Mouse (Mus musculus) heart, adult 18-20 months (tissue): ENCODE results near the gene Prdm16. TPM values are rescaled to one million over a fixed set of nuclear protein-coding genes. Genes with fewer than 3 reads are reported as not detected.

Experiments
- DNase-seq, 2 experiments: peaks; one replicate each; pipeline ENCODE4 v3.0.0; 2021 to 2022; ENCODE audit warnings: mixed read lengths in 1 of 2
- total RNA-seq, 2 experiments: library from RNA; stranded (reverse); gene quantifications; 2 replicates each; pipeline ENCODE4 v1.2.3; 2021

Gene Prdm16
- total RNA-seq, 2 experiments from 2014 or later: 10.2 to 10.4 TPM

- no peak for DNase-seq
Measured at GRCm38 (mm10) chr4:154558041-154558440, 78.6 kb downstream of the Prdm16 start.

DNA sequence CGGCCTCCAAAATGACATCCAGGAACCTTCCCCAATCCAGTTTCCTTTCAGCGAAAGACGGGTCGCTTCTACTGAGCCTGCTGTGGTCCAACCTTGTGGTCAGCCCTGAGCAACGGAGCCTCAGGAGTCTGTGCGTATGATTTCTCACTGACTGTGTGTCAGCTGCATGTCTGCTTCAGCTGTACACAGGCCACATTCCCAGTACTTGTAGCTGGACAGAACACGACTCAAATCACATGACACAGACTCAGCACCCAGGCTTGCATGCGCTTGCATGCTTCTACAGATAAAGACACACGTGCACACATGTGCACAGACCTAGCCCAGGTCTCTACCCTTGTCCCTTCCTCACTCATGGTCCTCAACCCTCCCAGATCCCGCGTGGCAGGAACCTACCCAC, 79.5 kb downstream of the Prdm16 start:
- no peak for DNase-seq

DNA sequence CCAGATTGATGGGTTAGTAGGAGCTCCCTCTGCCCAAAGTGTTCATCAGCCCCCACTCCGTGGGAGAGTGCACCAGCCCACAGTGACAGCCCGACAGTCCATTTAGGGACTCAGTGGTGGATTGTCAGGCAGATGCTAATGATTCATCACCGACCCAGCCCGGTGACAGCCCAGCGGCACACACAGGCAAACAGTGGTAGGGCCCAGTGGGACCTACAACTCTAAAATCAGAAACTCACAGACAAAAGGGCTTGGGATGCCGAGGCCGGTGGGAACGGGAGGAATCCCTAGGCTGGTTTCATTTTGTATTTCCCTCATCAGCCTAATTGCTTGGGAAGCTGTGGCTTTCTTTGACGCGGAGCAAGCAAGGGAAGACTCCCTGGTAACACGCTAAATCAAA, 80.3 kb downstream of the Prdm16 start:
- DNase-seq: no peak

DNA sequence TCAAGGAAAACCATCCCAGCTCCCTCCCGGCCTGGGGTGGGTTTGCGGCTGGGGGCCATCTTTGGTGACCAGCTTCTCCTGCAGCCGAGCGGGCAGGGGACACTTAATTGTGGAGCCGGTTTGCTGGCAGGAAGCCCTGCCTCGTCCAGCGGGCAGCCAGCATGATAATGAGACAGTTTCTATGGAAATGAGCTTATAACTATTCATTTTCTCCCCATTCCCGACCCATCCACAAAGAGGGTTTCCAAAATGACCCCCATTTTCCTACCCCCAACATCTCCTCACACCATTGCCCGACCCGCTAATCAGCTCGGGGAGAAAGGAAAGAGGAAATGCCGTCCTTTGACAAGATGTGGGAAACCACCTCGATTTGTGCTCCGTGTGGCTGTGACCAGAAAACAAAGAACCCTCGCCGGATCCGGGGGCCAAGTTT, 86.7 kb downstream of the Prdm16 start:
- DNase-seq: peak; percentile 23 to 36

GRCm38 (mm10) chr4:154549497-154549896, 87.2 kb downstream of the Prdm16 start:
- no peak for DNase-seq

GRCm38 (mm10) chr4:154547176-154547855, 89.4 kb downstream of the Prdm16 start:
- DNase-seq: peak; percentile 57 to 69

DNA sequence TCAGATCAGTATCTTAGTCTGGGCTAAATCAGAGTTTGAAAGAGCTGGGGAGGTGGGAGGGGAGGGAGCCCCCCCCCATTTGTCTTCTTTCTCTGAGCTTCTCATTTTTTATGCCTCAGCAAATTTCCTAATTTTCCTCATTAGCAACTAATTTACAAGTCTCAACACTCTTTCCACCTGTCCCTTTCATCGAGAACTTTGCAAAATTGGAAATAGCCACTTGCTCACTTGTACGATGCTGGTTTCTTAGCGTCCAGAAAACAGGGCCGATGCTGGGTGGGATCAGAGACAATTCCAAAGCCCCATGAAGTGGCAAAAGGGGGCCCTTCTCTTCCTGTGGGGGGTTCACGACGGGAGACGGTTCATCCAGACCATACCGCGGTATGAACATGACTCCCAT, 91.4 kb downstream of the Prdm16 start:
- DNase-seq: no peak

DNA sequence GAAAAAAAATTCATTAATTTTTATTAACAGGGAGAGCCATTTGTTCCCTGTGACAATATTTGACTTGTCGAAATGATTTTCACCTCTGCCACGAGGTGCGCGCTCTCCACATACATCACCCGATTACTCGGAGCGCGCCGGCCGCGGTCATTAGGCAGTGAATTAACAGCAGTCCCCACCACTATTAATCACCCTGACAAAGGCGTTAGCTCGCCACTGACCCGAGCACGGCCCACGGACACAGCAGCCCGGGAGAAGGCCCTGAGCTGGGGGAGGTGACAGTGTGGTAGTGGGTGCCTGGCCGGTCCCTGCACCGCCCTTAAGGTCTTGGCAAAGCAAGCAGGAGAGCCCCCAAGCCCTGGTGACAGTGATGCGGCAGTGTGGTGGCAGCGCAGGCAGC, 92.8 kb downstream of the Prdm16 start:
- no peak for DNase-seq

DNA sequence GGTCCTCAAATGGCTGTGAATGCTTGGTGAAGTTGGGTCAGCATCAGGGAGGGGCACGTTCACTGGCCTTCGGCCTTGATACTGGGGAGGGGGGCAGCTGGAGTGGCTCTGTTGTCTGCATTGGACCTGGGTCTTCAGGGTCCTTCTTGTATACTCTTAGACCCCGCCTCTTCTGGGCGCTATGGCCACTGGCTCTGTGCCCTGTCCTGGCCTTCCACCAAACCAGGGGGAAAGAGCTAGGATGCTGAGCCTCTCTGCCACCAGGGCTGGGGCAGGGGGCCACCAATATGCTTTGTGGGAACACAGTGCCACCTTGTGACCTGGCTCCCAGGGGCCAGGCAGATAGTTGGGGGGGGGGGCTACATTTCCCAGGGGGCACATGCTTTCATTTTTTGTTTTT, 93.5 kb downstream of the Prdm16 start:
- DNase-seq: peak; percentile 21 to 38

DNA sequence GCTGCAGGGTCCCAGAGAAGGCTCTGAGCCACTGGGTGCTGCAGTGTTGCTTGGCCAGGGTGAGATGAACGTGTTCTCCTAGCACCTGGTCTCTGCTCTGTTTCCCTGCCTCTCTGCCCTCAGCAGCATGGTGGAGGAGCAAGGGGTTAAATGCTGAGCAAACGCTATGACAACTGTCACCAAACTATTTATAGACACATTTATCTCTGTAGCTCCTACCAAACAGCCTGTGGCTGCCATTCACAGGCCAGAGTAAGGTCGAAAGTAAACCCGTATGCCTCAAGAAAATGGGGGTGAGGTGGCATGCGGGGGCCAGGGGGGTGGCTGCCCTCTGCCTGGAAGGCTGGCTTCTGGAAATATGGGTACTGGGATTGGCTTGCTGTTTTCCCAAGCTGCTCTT, 94.1 kb downstream of the Prdm16 start:
- DNase-seq: peak; percentile 35 to 42

DNA sequence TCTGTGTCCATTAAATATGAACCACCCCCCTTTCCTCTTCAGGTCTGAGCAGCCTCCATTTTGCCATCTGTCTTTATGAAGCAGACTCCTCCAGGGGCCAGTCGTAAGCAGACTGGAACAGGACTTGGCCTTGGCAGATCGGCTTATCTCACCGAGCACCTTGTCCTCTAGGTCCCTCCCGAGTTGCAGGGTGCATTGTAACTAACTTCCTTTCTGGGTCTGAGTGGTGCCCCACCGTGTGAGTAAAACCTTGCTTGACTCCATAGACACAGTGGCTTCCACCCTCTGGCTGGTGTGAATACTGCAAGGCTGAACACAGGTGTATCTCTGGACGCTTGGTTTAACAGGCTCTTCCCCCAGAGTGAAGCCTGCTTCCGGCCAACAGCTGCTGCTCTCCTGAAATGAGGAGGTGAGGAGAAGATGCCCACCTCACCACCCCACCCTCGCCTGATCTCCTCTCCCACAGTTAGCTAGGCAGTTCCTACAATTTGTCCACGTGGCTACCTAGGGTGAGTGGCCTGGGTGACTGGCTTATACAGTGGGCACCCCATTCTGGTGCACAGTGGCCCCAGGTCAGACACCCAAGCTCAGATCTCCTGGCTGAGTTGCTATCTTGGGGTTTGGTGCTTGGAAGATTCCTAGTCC, 94.9 kb downstream of the Prdm16 start:
- DNase-seq: peak in 1 of 2 experiments; percentile 33

DNA sequence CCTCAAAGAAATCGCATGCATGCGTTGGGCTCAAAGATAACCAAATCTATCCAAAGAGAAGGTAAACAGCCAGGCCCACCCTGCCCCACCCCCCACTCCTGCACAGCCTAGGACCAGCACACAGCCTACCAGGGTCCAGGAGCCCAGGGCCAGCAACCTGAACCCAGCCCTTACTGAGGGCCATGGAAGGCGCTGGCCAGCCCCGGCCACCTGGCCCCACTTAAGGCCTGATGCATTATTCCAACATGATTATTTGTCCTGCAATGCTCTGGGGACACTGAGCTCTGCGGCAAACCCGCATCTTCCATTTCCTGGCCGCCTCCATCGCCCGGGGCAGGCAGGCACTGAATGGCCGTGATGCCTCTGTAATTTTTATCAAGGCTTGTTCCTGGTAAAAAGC, 96.0 kb downstream of the Prdm16 start:
- no peak for DNase-seq

DNA sequence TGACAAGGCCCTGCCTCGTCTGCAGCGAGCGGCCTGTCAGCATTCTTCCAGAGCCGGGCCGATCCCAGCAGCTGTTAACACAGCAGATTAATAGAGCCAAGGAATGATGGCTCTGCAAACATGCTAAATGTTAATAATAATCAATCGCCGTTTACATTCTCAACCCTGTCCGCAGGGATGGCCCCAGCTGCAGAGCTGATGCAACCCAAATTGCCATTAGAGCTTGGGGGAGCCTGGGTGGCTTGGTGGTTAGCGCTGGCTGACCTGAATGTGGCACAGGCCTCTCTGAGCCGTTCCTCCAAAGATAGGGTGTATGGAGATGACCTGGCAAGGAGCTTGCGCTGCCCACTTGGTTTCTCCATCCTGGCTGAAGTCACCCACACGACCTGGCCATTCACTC, 97.0 kb downstream of the Prdm16 start:
- DNase-seq: no peak

GRCm38 (mm10) chr4:154538727-154539126, 97.9 kb downstream of the Prdm16 start:
- no peak for DNase-seq

DNA sequence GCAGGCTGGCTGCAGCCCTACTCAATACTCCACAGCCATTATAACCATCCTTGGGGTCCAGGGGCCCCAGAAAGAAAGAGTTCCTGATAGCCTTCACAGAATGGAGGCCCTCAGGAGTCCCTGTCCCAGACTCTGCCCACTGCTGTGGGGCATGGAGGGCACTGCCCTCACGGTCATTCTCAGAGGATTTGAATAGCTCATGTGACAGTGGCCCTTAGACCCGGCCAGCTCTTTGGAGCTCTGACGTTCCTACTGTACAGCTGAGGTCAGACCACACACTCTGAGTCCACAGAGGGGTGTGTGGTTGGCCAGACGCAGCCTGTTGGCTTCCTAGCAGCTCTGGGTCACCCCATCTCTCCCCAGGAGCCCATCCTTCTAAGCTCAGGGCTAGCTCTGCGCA, 100.6 kb downstream of the Prdm16 start:
- DNase-seq: no peak

DNA sequence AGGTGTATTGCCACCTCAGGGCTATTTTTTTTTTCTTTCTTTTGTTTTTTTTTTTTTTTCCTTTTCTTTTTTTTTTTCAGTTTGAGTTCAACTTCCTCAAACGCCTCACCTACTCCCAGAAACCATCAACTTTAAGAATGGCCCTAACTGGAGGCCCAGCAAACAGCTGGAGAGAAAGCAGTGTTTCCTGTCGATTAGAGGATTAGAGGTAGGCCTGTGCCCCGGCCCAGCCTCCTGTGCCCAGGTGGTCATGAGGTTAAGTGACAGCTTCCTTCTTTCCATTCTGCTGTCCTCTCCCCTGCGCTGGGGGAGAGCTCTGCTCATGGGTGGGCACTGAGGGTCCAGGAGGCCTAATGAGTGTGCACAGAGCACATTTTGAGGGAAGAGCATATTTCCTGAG, 105.3 kb downstream of the Prdm16 start:
- DNase-seq: no peak

GRCm38 (mm10) chr4:154530336-154530735, 106.3 kb downstream of the Prdm16 start:
- DNase-seq: no peak

DNA sequence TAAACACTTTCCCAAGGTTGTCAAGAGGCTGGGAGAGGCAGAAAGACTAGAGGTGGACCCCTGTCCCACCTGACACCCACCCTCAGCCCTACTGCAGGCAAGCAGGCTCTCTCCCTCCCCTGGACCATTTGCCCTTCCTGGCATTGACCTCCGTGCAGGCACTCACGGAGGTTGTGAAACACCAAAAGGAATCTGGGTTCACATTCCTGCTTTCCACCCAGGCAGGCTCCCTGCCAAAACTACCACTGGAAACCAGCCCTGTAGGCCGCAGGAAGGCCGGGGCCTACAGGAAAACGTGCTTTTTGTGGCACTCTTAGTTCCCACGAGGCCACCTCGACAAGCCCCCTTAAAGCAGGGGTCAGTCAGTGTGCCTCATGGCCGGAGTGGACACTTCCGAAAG, 109.2 kb downstream of the Prdm16 start:
- DNase-seq: peak; percentile 79 to 80

GRCm38 (mm10) chr4:154526351-154526786, 110.3 kb downstream of the Prdm16 start:
- no peak for DNase-seq

DNA sequence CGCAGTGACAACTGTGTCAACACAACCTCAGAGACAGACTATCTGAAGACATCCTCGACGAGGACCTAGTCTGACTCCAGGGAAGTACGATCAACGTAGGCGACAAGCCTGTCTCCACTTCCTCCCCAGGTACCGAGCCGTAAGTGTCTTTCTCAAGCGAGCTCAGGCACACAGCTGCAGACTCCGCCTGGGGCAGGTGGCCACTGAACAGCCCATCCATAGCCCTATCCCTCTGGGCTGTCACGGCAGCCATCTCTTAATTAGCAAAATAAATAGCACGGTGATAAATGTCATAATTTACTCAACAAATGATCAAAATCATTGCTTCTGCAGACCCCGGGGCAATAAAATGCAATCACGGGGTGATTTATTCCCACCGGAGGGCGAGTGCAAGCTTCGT, 112.8 kb downstream of the Prdm16 start:
- DNase-seq: no peak

GRCm38 (mm10) chr4:154521881-154522676, 114.6 kb downstream of the Prdm16 start:
- peak in 1 of 2 experiments; percentile 38 for DNase-seq

- no peak for DNase-seq
Measured at GRCm38 (mm10) chr4:154519470-154520037, 117.1 kb downstream of the Prdm16 start.

GRCm38 (mm10) chr4:154517991-154518390, 118.7 kb downstream of the Prdm16 start:
- no peak for DNase-seq
